Comparison of ENCODE assay signal across 28 mouse cellular contexts in genomic region chr14:114662028-114662427, GRCm38 (mm10).
"Had no signal": no experiment of that assay in that cellular context is flagged by ENCODE, and none has a peak within 500 bp of the region (broad histone marks: within the 10 kb centered on the region; RNA-seq: fewer than 3 reads in every experiment).

No protein-coding gene starts in this region.

- H3K36me3 ChIP-seq: embryonic facial prominence, embryonic 10.5 days; embryonic facial prominence, embryonic 12.5 days; embryonic facial prominence, embryonic 13.5 days; embryonic facial prominence, embryonic 15.5 days; forebrain, embryonic 10.5 days; forebrain, embryonic 12.5 days; forebrain, embryonic 15.5 days; heart, embryonic 10.5 days had no signal

- ATAC-seq: forebrain, embryonic 13.5 days; forebrain, embryonic 14.5 days; forebrain, embryonic 15.5 days; forebrain, embryonic 16.5 days; forebrain, postnatal 0 days had no signal

- H3K9me3 ChIP-seq: embryonic facial prominence, embryonic 10.5 days; embryonic facial prominence, embryonic 12.5 days; embryonic facial prominence, embryonic 13.5 days; embryonic facial prominence, embryonic 15.5 days; forebrain, embryonic 10.5 days; forebrain, embryonic 12.5 days; forebrain, embryonic 13.5 days; forebrain, embryonic 15.5 days; heart, embryonic 10.5 days had no signal

- H3K27ac ChIP-seq: embryonic facial prominence, embryonic 10.5 days; embryonic facial prominence, embryonic 12.5 days; embryonic facial prominence, embryonic 13.5 days; embryonic facial prominence, embryonic 15.5 days; forebrain, embryonic 10.5 days; forebrain, embryonic 12.5 days; forebrain, embryonic 13.5 days; forebrain, embryonic 15.5 days; gastrocnemius, adult 2 months; heart, adult 2 months; heart, embryonic 10.5 days had no signal

- H3K27me3 ChIP-seq: embryonic facial prominence, embryonic 12.5 days; embryonic facial prominence, embryonic 13.5 days; embryonic facial prominence, embryonic 15.5 days; forebrain, embryonic 12.5 days; forebrain, embryonic 13.5 days; forebrain, embryonic 15.5 days had no signal

- H3K9ac ChIP-seq: embryonic facial prominence, embryonic 12.5 days; embryonic facial prominence, embryonic 13.5 days; embryonic facial prominence, embryonic 15.5 days; forebrain, embryonic 12.5 days; forebrain, embryonic 13.5 days; forebrain, embryonic 15.5 days; forebrain, postnatal 0 days had no signal

- H3K4me1 ChIP-seq: embryonic facial prominence, embryonic 10.5 days; embryonic facial prominence, embryonic 12.5 days; embryonic facial prominence, embryonic 13.5 days; embryonic facial prominence, embryonic 15.5 days; forebrain, embryonic 10.5 days; forebrain, embryonic 12.5 days; forebrain, embryonic 13.5 days; forebrain, embryonic 15.5 days; heart, embryonic 10.5 days had no signal

- DNase-seq: cerebellum, adult 9-10 months; cerebellum, adult 9-11 months; cerebellum, postnatal 10 days; cerebellum, postnatal 14 days; cerebellum, postnatal 25 days; cerebellum, postnatal 36 days; embryo, embryonic 11 days; forebrain, postnatal 0 days; gastrocnemius, adult 2 months; gastrocnemius, postnatal 10 days; gastrocnemius, postnatal 14 days; gastrocnemius, postnatal 25 days; gastrocnemius, postnatal 36 days; heart, adult 11 months; heart, adult 18-20 months; heart, adult 2 months had no signal

- H3K4me3 ChIP-seq: embryonic facial prominence, embryonic 10.5 days; embryonic facial prominence, embryonic 12.5 days; embryonic facial prominence, embryonic 13.5 days; embryonic facial prominence, embryonic 15.5 days; erythroblast, embryonic 14.5 days; forebrain, embryonic 10.5 days; forebrain, embryonic 12.5 days; forebrain, embryonic 13.5 days; forebrain, embryonic 15.5 days; gastrocnemius, adult 2 months; heart, adult 2 months; heart, embryonic 10.5 days had no signal
